Mouse (Mus musculus): ENCODE measurements around the gene Gtf2h3.

GRCm38 (mm10) chr5:124552094-124552472 lies 26.9 kb upstream of the Gtf2h3 start:
- TF ChIP-seq CTCF (IDR thresholded peaks at IDR 0.05; ENCODE audit: control insufficient read depth, insufficient read depth, insufficient read length): no peak
- no peak for TF ChIP-seq CEBPB (IDR thresholded peaks at IDR 0.05; ENCODE audit: low read depth)
- no peak for TF ChIP-seq FOSL1 (IDR thresholded peaks at IDR 0.05; ENCODE audit: insufficient read depth, low read length, poor library complexity, severe bottlenecking)
- TF ChIP-seq MAX (IDR thresholded peaks at IDR 0.05): no peak
- no peak for TF ChIP-seq MYOD1 (IDR thresholded peaks at IDR 0.05; ENCODE audit: control insufficient read depth, insufficient read length, low read depth)
- TF ChIP-seq USF1 (IDR thresholded peaks at IDR 0.05; ENCODE audit: low read depth): no peak
- no peak for TF ChIP-seq MYOG (IDR thresholded peaks at IDR 0.05; ENCODE audit: control insufficient read depth, extremely low read depth, insufficient read length)
